Mouse (Mus musculus): ENCODE data around the gene Arl5a. TPM values are rescaled to one million over a fixed set of nuclear protein-coding genes. Genes with fewer than 3 reads are reported as not detected.

Arl5a gene
- total and polyA plus RNA-seq, 3 experiments, result 5.4 to 40.3 (median 32.1) TPM

DNA sequence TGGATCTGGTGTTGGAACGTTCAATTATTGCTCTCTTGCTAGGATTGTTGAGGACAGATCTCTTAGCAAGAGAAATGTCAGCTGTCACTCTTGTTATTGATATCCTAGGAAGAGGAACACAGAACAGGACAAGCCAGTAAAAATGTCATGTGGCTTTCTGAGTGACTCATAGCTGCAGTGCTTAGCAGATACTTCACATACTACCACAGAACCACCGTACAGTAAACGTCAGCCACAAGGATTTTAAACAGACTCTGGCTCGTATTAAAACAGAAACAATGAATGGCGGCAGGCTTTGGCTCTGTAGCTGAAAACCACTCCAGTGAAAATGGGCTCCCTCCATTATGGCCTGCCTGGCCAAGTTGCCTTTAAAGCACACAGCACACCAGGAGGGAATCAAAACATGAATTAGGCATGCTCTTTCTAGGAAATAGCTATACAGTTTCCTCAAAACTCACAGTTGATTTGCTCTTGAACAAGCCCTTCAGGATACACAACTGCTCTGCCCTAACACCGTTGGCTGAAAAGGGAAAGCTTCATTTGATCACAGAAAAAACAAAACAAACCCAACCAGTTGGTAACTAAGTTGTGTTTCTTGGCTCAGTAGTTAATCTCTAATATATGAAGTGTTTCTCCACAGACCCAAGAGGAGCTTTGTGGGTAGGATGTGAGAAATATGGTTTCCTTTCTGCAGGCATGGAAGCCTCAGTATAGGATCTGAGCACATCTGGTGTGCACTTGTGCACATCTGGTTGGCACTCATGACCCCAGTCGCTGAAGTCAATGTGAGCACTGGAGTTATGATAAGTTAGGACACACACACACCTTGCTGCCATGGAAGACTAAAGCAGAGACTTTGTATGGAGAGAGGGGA is 31.1 kb upstream of the Arl5a start:
- ATAC-seq (ENCODE audit: extremely low read depth, insufficient number of reproducible peaks, low FRiP score, poor library complexity, severe bottlenecking) (no peak), DNase-seq (ENCODE audit: low spot score) (no peak)
- no peaks in the 10 kb centered on the region for H3K36me3 ChIP-seq (replicated peaks)
- no peaks in the 10 kb centered on the region; the same call in 1 of the 2 replicates for H3K27me3 ChIP-seq (ENCODE audit: insufficient read depth, low read length)
- no peaks in the 10 kb centered on the region for H3K9me3 ChIP-seq (replicated peaks)
- TF ChIP-seq POLR2AphosphoS5 (IDR thresholded peaks at IDR 0.05; ENCODE audit: insufficient replicate concordance, low read depth, low read length) (no peak), GATA2 (IDR thresholded peaks at IDR 0.05; ENCODE audit: borderline replicate concordance, low read depth, low read length) (no peak), CTCF (IDR thresholded peaks at IDR 0.05; ENCODE audit: low read depth, low read length) (no peak), TAL1 (conservative IDR thresholded peaks at IDR 0.05; ENCODE audit: low read depth, low read length) (no peak), GATA1 (IDR thresholded peaks at IDR 0.05; ENCODE audit: borderline replicate concordance, low read length) (no peak)
- H3K4me1 ChIP-seq (ENCODE audit: insufficient read depth, low read depth, low read length), result no peaks in the 10 kb centered on the region
- H3K4me3 ChIP-seq (ENCODE audit: low read depth, low read length), result no peak overlapping the region

GRCm38 (mm10) chr2:52449818-52450217 is 25.1 kb upstream of the Arl5a start:
- TF ChIP-seq GATA1 (IDR thresholded peaks at IDR 0.05; ENCODE audit: borderline replicate concordance, low read length), result no peak
- no peak for TF ChIP-seq CTCF (IDR thresholded peaks at IDR 0.05; ENCODE audit: low read depth, low read length)
- no peak for TF ChIP-seq TAL1 (conservative IDR thresholded peaks at IDR 0.05; ENCODE audit: low read depth, low read length)
- no peak for TF ChIP-seq POLR2AphosphoS5 (IDR thresholded peaks at IDR 0.05; ENCODE audit: insufficient replicate concordance, low read depth, low read length)
- TF ChIP-seq GATA2 (IDR thresholded peaks at IDR 0.05; ENCODE audit: borderline replicate concordance, low read depth, low read length), result no peak
- ATAC-seq (ENCODE audit: extremely low read depth, insufficient number of reproducible peaks, low FRiP score, poor library complexity, severe bottlenecking) (no peak), DNase-seq (ENCODE audit: low spot score) (no peak)
- no peaks in the 10 kb centered on the region for H3K36me3 ChIP-seq (replicated peaks)
- H3K4me1 ChIP-seq (ENCODE audit: insufficient read depth, low read depth, low read length), result no peaks in the 10 kb centered on the region
- no peaks in the 10 kb centered on the region; the same call in 1 of the 2 replicates for H3K27me3 ChIP-seq (ENCODE audit: insufficient read depth, low read length)
- H3K4me3 ChIP-seq (ENCODE audit: low read depth, low read length), result no peak overlapping the region
- H3K9me3 ChIP-seq (replicated peaks), result no peaks in the 10 kb centered on the region

DNA sequence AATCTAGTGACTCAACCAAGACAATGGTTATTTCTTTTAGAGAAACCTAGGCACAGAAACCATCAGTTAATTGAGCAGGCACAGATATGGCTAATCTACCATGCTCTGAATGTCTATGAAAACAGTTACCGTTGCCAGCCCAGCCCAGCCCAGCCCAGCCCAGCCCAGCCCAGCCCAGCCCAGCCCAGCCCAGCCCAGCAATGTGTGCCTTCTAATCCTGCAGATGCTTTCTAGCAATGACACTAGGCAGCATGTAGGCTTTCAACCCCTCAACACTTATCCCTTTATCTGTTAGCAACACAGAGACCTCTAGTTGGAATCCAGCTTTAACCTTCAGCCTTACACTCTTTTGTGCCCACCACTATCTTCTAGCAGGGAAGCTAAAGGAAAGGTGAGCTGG is 24.2 kb upstream of the Arl5a start:
- TF ChIP-seq CTCF (IDR thresholded peaks at IDR 0.05; ENCODE audit: low read depth, low read length), result no peak
- no peak for TF ChIP-seq GATA2 (IDR thresholded peaks at IDR 0.05; ENCODE audit: borderline replicate concordance, low read depth, low read length)
- no peak for TF ChIP-seq GATA1 (IDR thresholded peaks at IDR 0.05; ENCODE audit: borderline replicate concordance, low read length)
- no peak for TF ChIP-seq TAL1 (conservative IDR thresholded peaks at IDR 0.05; ENCODE audit: low read depth, low read length)
- no peak for TF ChIP-seq POLR2AphosphoS5 (IDR thresholded peaks at IDR 0.05; ENCODE audit: insufficient replicate concordance, low read depth, low read length)
- Histone ChIP-seq H3K27me3 (ENCODE audit: insufficient read depth, low read length) (no peaks in the 10 kb centered on the region; the same call in 1 of the 2 replicates), H3K36me3 (replicated peaks) (no peaks in the 10 kb centered on the region), H3K9me3 (replicated peaks) (no peaks in the 10 kb centered on the region), H3K4me3 (ENCODE audit: low read depth, low read length) (no peak overlapping the region), H3K4me1 (ENCODE audit: insufficient read depth, low read depth, low read length) (no peaks in the 10 kb centered on the region)
- ATAC-seq (ENCODE audit: extremely low read depth, insufficient number of reproducible peaks, low FRiP score, poor library complexity, severe bottlenecking), result no peak
- DNase-seq (ENCODE audit: low spot score), result no peak

DNA sequence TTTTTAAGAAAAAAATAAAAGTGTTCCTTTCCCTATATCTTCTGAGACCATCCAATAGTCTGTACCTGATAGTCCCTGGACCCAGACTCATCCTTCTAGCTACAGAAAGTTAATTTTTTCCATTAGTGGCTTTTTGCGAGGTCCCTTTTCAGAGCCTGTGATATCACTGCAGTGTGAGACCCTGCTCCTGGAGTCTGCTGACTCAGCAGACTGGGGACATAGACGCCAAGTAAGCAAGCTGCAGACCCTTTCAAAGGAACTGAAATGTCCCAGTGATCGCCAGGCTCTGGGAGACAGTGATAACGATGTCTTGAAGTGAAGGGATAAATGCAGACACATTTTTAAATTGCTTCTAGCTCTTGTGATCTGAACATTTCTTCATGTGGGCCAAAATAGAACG is 21.9 kb upstream of the Arl5a start:
- no peaks in the 10 kb centered on the region for H3K4me1 ChIP-seq (ENCODE audit: insufficient read depth, low read depth, low read length)
- H3K27me3 ChIP-seq (ENCODE audit: insufficient read depth, low read length), result no peaks in the 10 kb centered on the region; the same call in 1 of the 2 replicates
- H3K9me3 ChIP-seq (replicated peaks), result no peaks in the 10 kb centered on the region
- TF ChIP-seq GATA2 (IDR thresholded peaks at IDR 0.05; ENCODE audit: borderline replicate concordance, low read depth, low read length), result no peak
- no peak for TF ChIP-seq CTCF (IDR thresholded peaks at IDR 0.05; ENCODE audit: low read depth, low read length)
- no peak for TF ChIP-seq POLR2AphosphoS5 (IDR thresholded peaks at IDR 0.05; ENCODE audit: insufficient replicate concordance, low read depth, low read length)
- no peak for TF ChIP-seq TAL1 (conservative IDR thresholded peaks at IDR 0.05; ENCODE audit: low read depth, low read length)
- TF ChIP-seq GATA1 (IDR thresholded peaks at IDR 0.05; ENCODE audit: borderline replicate concordance, low read length), result no peak
- H3K4me3 ChIP-seq (ENCODE audit: low read depth, low read length), result no peak overlapping the region
- DNase-seq (ENCODE audit: low spot score) (no peak), ATAC-seq (ENCODE audit: extremely low read depth, insufficient number of reproducible peaks, low FRiP score, poor library complexity, severe bottlenecking) (no peak)
- no peaks in the 10 kb centered on the region for H3K36me3 ChIP-seq (replicated peaks)

GRCm38 (mm10) chr2:52442125-52442524 is 17.4 kb upstream of the Arl5a start:
- Histone ChIP-seq H3K4me3 (ENCODE audit: low read depth, low read length) (no peak overlapping the region), H3K9me3 (replicated peaks) (no peaks in the 10 kb centered on the region), H3K27me3 (ENCODE audit: insufficient read depth, low read length) (peaks cover 4% of the 10 kb centered on the region; the same call in 1 of the 2 replicates), H3K4me1 (ENCODE audit: insufficient read depth, low read depth, low read length) (no peaks in the 10 kb centered on the region), H3K36me3 (replicated peaks) (no peaks in the 10 kb centered on the region)
- TF ChIP-seq GATA1 (IDR thresholded peaks at IDR 0.05; ENCODE audit: borderline replicate concordance, low read length) (no peak), CTCF (IDR thresholded peaks at IDR 0.05; ENCODE audit: low read depth, low read length) (no peak), TAL1 (conservative IDR thresholded peaks at IDR 0.05; ENCODE audit: low read depth, low read length) (no peak), POLR2AphosphoS5 (IDR thresholded peaks at IDR 0.05; ENCODE audit: insufficient replicate concordance, low read depth, low read length) (no peak), GATA2 (IDR thresholded peaks at IDR 0.05; ENCODE audit: borderline replicate concordance, low read depth, low read length) (no peak)
- DNase-seq (ENCODE audit: low spot score) (no peak), ATAC-seq (ENCODE audit: extremely low read depth, insufficient number of reproducible peaks, low FRiP score, poor library complexity, severe bottlenecking) (no peak)

DNA sequence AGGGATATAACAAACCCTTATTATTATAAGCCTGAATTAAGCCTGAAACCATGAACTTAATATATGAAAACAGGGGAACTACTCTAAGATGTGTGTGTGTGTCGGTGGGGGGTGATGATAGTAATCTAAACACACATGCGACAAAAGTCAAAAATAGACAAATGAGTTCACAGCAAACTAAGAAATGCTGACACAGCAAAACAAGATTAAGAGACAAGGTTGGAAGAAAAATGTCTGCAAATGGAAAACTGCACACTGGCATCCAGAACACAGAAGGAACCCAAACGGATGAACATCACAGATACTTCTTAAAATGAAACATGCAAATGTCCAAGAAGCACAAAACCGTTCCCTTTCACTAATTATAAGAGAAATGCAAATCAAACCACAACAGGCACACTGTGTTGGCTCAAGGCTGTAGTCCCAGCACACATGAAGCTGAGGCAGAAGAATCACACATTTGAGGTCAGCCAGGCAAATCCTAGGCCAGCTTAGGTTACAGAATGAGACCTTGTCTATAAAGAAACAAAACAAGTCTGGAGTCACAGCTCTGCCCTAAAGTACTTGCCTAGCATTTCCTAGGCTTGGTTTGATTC is 15.8 kb upstream of the Arl5a start:
- no peaks in the 10 kb centered on the region for H3K9me3 ChIP-seq (replicated peaks)
- no peak overlapping the region for H3K4me3 ChIP-seq (ENCODE audit: low read depth, low read length)
- H3K27me3 ChIP-seq (ENCODE audit: insufficient read depth, low read length), result peaks cover 6% of the 10 kb centered on the region
- DNase-seq (ENCODE audit: low spot score) (no peak), ATAC-seq (ENCODE audit: extremely low read depth, insufficient number of reproducible peaks, low FRiP score, poor library complexity, severe bottlenecking) (no peak)
- H3K36me3 ChIP-seq (replicated peaks), result no peaks in the 10 kb centered on the region
- TF ChIP-seq GATA1 (IDR thresholded peaks at IDR 0.05; ENCODE audit: borderline replicate concordance, low read length) (no peak), GATA2 (IDR thresholded peaks at IDR 0.05; ENCODE audit: borderline replicate concordance, low read depth, low read length) (no peak), TAL1 (conservative IDR thresholded peaks at IDR 0.05; ENCODE audit: low read depth, low read length) (no peak), POLR2AphosphoS5 (IDR thresholded peaks at IDR 0.05; ENCODE audit: insufficient replicate concordance, low read depth, low read length) (no peak), CTCF (IDR thresholded peaks at IDR 0.05; ENCODE audit: low read depth, low read length) (no peak)
- no peaks in the 10 kb centered on the region for H3K4me1 ChIP-seq (ENCODE audit: insufficient read depth, low read depth, low read length)
